Mouse (Mus musculus): ENCODE data around the gene Cox5a. TPM values are rescaled to one million over a fixed set of nuclear protein-coding genes. Genes with fewer than 3 reads are reported as not detected.

The Cox5a gene
- polyA plus RNA-seq, 1 experiment from 2014 or later: 833 TPM

DNA sequence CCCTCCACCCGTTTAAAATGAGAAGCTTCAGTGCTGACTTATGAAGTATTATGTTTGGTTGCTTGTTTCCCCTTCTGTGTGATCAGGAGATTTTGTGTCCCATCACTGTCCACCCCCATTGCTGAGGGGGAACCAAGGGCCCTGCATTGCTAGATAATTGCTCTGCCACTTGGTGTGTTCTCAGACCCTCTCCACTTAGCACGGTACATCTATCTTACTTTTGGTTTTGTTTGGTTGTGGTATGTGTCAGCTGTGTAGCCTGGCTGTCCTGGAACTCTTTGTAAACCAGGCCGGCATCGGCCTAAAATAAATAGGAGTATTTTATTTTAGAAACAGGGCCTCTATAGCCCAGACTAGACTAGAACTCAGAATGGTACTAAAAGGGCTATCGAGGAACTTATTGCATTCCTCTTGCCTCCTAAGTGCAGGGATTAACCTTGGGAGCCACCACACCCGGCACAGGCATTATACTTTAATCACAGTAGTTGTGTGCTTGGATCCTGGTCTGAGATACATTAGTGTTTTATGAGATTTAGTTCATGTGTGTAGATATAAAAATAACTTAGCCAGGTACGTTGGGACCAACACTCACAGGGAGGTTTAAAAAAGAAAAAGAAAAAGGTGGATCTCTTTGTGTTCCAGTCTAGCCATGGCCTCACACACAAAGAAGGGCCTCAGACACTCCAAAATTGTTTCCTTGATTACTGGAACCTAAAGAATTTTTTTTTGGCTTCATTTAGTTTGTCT, 1.2 kb downstream of the Cox5a start:
- Histone ChIP-seq H3K4me3 (ENCODE audit: low read depth, low read length) (peak overlapping the region; percentile 96), H3K9ac (ENCODE audit: low read depth, low read length) (peak overlapping the region; percentile 99), H3K4me2 (ENCODE audit: low read length) (peak overlapping the region; percentile 66), H3K9me3 (replicated peaks; ENCODE audit: control insufficient read depth, low read length, poor library complexity, severe bottlenecking) (no peaks in the 10 kb centered on the region), H3K36me3 (ENCODE audit: control insufficient read depth, insufficient read depth, low read length) (no peaks in the 10 kb centered on the region), H3K4me1 (ENCODE audit: control insufficient read depth, insufficient read depth, low read length) (peaks cover 39% of the 10 kb centered on the region), H3K27ac (ENCODE audit: low read length) (no peak overlapping the region), H3K27me3 (ENCODE audit: control insufficient read depth, insufficient read depth, low read depth, low read length) (no peaks in the 10 kb centered on the region)
- 37% methylated on average over 7 of the region's 7 CpGs for WGBS
- no peak for ATAC-seq

DNA sequence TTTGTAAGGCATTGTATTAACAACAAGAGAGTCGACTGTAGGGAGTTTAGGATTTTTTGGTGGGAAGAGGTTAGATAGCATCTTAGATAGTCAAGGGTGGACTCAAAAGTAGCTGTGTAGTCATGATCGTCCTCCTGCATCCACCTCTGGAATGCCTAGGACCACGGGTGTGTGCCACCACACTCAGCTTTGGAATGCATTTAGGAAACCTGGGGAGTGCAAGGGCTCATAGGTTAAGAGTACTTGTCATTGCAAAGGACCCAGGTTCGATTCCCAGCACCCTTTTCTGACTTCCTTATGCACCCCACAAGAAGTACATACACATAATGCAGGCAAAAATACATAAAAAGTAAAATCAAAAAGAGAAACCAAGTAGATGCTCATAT, 1.8 kb downstream of the Cox5a start:
- H3K27ac ChIP-seq (ENCODE audit: low read length): no peak overlapping the region
- no peaks in the 10 kb centered on the region for H3K36me3 ChIP-seq (ENCODE audit: control insufficient read depth, insufficient read depth, low read length)
- peaks cover 39% of the 10 kb centered on the region for H3K4me1 ChIP-seq (ENCODE audit: control insufficient read depth, insufficient read depth, low read length)
- H3K4me2 ChIP-seq (ENCODE audit: low read length): peak overlapping the region; percentile 66
- H3K9ac ChIP-seq (ENCODE audit: low read depth, low read length): peak overlapping the region; percentile 99; the same call in 1 of the 2 replicates
- H3K27me3 ChIP-seq (ENCODE audit: control insufficient read depth, insufficient read depth, low read depth, low read length): no peaks in the 10 kb centered on the region
- 82% methylated on average over 4 of the region's 4 CpGs for WGBS
- H3K4me3 ChIP-seq (ENCODE audit: low read depth, low read length): peak overlapping the region; percentile 96; the same call in 1 of the 2 replicates
- no peaks in the 10 kb centered on the region for H3K9me3 ChIP-seq (replicated peaks; ENCODE audit: control insufficient read depth, low read length, poor library complexity, severe bottlenecking)
- no peak for ATAC-seq

DNA sequence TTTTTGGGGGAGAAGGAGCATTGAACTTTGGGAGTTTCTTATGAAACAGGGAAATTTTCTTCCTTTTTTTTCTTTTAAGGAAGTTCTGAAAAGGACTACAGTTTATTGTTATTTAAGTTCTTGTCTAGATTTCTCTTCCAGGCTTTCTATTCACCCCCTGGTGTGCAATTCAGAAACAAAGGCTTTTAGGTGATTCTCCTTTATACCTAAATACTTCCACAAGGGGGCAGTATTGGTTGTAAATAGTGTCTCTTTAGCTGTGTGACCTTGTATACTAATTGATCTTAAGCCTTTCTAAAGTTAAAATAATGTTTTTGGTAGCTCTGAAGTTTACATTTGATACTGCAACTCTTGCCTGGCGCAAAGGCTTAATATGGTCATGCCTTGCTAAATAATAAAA, 2.7 kb downstream of the Cox5a start:
- H3K4me1 ChIP-seq (ENCODE audit: control insufficient read depth, insufficient read depth, low read length): peaks cover 39% of the 10 kb centered on the region
- H3K4me2 ChIP-seq (ENCODE audit: low read length): no peak overlapping the region
- H3K4me3 ChIP-seq (ENCODE audit: low read depth, low read length): no peak overlapping the region
- whole genome bisulfite sequencing: 97% methylated on average over 1 of the region's 1 CpGs
- H3K27me3 ChIP-seq (ENCODE audit: control insufficient read depth, insufficient read depth, low read depth, low read length): no peaks in the 10 kb centered on the region
- no peaks in the 10 kb centered on the region for H3K9me3 ChIP-seq (replicated peaks; ENCODE audit: control insufficient read depth, low read length, poor library complexity, severe bottlenecking)
- no peaks in the 10 kb centered on the region for H3K36me3 ChIP-seq (ENCODE audit: control insufficient read depth, insufficient read depth, low read length)
- H3K9ac ChIP-seq (ENCODE audit: low read depth, low read length): no peak overlapping the region
- ATAC-seq: no peak
- H3K27ac ChIP-seq (ENCODE audit: low read length): no peak overlapping the region

DNA sequence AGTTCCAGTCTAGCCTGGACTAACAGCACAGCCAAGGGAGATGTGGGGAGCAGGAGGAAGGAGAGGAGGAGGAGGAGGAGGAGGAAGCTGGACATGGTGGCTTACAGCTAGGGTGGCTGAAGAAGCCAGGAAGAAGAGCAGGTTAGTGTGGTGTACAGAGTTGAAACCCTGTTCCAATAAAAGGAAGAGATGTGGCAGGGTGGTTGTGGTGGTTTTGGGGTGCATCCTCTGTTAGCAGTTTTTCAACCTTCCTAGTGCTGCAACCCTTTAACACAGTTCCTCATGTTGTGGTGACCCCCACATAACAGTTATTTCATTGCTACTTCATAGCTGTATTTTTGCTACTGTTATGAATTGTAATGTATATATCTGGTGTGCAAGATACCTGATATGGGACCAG, 3.4 kb downstream of the Cox5a start:
- Histone ChIP-seq H3K9ac (ENCODE audit: low read depth, low read length) (0 out of 2 replicates have a peak overlapping the region, but pooled peaks have one; percentile 44), H3K4me2 (ENCODE audit: low read length) (no peak overlapping the region), H3K27me3 (ENCODE audit: control insufficient read depth, insufficient read depth, low read depth, low read length) (no peaks in the 10 kb centered on the region), H3K27ac (ENCODE audit: low read length) (no peak overlapping the region), H3K36me3 (ENCODE audit: control insufficient read depth, insufficient read depth, low read length) (no peaks in the 10 kb centered on the region), H3K9me3 (replicated peaks; ENCODE audit: control insufficient read depth, low read length, poor library complexity, severe bottlenecking) (no peaks in the 10 kb centered on the region), H3K4me1 (ENCODE audit: control insufficient read depth, insufficient read depth, low read length) (peaks cover 39% of the 10 kb centered on the region), H3K4me3 (ENCODE audit: low read depth, low read length) (no peak overlapping the region)
- ATAC-seq: no peak

DNA sequence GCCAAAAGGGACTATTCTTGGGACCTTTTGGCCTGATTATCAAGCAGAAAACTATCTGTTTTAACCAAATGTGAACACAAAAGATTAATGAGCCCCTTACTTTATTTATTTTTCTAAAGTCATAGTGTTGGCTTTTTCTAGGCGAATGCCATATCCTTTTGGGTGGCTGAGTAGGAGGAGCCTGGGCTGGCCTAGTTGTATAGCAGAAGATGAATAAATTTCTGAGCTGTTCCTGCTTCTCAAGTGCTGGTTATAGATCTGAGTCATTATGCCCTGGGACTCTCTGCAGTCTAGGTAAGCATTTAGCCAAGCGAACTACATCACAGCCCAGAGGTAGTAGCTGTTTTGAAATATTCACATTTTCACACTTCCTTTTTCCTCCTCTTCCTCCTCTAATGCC, 4.4 kb downstream of the Cox5a start:
- Histone ChIP-seq H3K27me3 (ENCODE audit: control insufficient read depth, insufficient read depth, low read depth, low read length) (no peaks in the 10 kb centered on the region), H3K4me3 (ENCODE audit: low read depth, low read length) (no peak overlapping the region), H3K9ac (ENCODE audit: low read depth, low read length) (no peak overlapping the region), H3K36me3 (ENCODE audit: control insufficient read depth, insufficient read depth, low read length) (0 out of 2 replicates have a peak, but pooled peaks cover 2% of the 10 kb centered on the region), H3K4me2 (ENCODE audit: low read length) (no peak overlapping the region), H3K9me3 (replicated peaks; ENCODE audit: control insufficient read depth, low read length, poor library complexity, severe bottlenecking) (no peaks in the 10 kb centered on the region), H3K4me1 (ENCODE audit: control insufficient read depth, insufficient read depth, low read length) (peaks cover 36% of the 10 kb centered on the region), H3K27ac (ENCODE audit: low read length) (no peak overlapping the region)
- ATAC-seq: no peak
- WGBS: 87% methylated on average over 2 of the region's 2 CpGs

DNA sequence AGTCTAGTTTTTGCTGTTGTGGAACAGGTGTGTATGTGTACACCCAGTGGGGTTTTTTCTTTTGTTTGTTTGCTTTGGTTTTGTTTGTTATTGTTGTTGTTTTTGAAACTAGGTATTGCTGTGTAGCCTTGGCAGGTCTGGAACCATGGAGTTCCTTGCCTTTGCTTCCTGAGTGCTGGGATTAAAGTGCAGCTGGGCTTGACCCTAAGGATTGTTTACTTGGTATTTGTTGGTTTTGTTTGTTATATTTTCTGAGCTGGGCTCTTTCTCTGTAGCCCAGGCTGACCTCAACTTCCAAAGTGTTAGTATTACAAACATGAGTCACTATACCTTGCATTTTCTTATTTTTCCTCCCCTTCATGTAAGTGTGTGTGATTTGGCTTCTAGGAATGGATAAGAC, 5.4 kb downstream of the Cox5a start:
- no peak for ATAC-seq

DNA sequence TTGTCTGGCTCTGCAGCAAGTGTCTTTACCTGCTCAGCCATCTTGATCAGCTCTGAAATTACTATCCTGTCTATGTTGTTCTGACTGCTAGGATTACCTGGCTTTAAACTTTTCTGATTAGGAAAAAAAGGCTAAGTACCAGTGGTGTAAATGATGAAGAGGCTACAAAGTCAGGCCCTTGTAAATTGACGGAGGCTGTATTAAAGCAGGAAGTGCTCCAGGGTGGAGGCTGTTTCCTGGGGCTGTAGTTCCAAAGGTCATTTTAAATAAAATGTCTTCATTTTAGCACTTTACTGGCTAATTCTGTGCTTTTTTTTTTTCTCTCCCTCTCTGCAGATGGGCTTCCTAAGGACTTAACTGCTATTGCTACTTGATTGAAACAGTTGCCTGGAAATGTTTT, 10.9 kb downstream of the Cox5a start:
- H3K4me2 ChIP-seq (ENCODE audit: low read length): no peak overlapping the region
- H3K9ac ChIP-seq (ENCODE audit: low read depth, low read length): no peak overlapping the region
- H3K36me3 ChIP-seq (ENCODE audit: control insufficient read depth, insufficient read depth, low read length): peaks cover 10% of the 10 kb centered on the region
- no peaks in the 10 kb centered on the region for H3K9me3 ChIP-seq (replicated peaks; ENCODE audit: control insufficient read depth, low read length, poor library complexity, severe bottlenecking)
- H3K4me1 ChIP-seq (ENCODE audit: control insufficient read depth, insufficient read depth, low read length): peaks cover 3% of the 10 kb centered on the region
- H3K27ac ChIP-seq (ENCODE audit: low read length): no peak overlapping the region
- ATAC-seq: no peak
- WGBS: 92% methylated on average over 1 of the region's 1 CpGs
- H3K4me3 ChIP-seq (ENCODE audit: low read depth, low read length): no peak overlapping the region
- H3K27me3 ChIP-seq (ENCODE audit: control insufficient read depth, insufficient read depth, low read depth, low read length): no peaks in the 10 kb centered on the region

More for the DNA sequence above, 5.4 kb downstream of the Cox5a start:
- Histone ChIP-seq H3K4me1 (ENCODE audit: control insufficient read depth, insufficient read depth, low read length) (peaks cover 35% of the 10 kb centered on the region), H3K27me3 (ENCODE audit: control insufficient read depth, insufficient read depth, low read depth, low read length) (no peaks in the 10 kb centered on the region), H3K4me2 (ENCODE audit: low read length) (no peak overlapping the region), H3K9ac (ENCODE audit: low read depth, low read length) (no peak overlapping the region), H3K9me3 (replicated peaks; ENCODE audit: control insufficient read depth, low read length, poor library complexity, severe bottlenecking) (no peaks in the 10 kb centered on the region), H3K4me3 (ENCODE audit: low read depth, low read length) (no peak overlapping the region), H3K27ac (ENCODE audit: low read length) (no peak overlapping the region), H3K36me3 (ENCODE audit: control insufficient read depth, insufficient read depth, low read length) (0 out of 2 replicates have a peak, but pooled peaks cover 2% of the 10 kb centered on the region)

DNA sequence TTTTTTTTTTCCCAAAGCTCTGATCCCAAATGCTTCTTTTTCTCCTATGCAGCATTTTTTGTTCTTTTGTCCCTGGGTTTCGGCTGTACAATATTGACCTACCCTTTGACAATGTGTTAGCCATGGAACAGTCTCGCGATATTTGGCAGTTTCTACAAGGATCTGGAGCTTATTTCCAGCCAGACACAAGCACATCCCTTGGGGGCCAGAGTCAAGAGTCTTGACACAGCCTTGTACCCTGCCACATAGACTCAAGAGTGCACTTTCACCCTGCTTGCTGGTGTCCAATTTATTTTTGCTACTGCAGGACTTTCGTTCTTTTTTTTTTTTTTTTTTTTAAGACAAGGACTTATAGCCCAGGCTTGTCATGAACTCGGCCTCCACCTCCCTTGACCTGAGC, 15.3 kb downstream of the Cox5a start:
- no peak overlapping the region for H3K4me3 ChIP-seq (ENCODE audit: low read depth, low read length)
- H3K9ac ChIP-seq (ENCODE audit: low read depth, low read length): no peak overlapping the region
- no peaks in the 10 kb centered on the region for H3K9me3 ChIP-seq (replicated peaks; ENCODE audit: control insufficient read depth, low read length, poor library complexity, severe bottlenecking)
- no peak overlapping the region; the same call in 1 of the 2 replicates for H3K4me2 ChIP-seq (ENCODE audit: low read length)
- H3K27ac ChIP-seq (ENCODE audit: low read length): no peak overlapping the region
- H3K27me3 ChIP-seq (ENCODE audit: control insufficient read depth, insufficient read depth, low read depth, low read length): no peaks in the 10 kb centered on the region
- ATAC-seq: no peak
- peaks cover 15% of the 10 kb centered on the region for H3K36me3 ChIP-seq (ENCODE audit: control insufficient read depth, insufficient read depth, low read length)
- H3K4me1 ChIP-seq (ENCODE audit: control insufficient read depth, insufficient read depth, low read length): peaks cover 15% of the 10 kb centered on the region
- WGBS: 89% methylated on average over 5 of the region's 5 CpGs

DNA sequence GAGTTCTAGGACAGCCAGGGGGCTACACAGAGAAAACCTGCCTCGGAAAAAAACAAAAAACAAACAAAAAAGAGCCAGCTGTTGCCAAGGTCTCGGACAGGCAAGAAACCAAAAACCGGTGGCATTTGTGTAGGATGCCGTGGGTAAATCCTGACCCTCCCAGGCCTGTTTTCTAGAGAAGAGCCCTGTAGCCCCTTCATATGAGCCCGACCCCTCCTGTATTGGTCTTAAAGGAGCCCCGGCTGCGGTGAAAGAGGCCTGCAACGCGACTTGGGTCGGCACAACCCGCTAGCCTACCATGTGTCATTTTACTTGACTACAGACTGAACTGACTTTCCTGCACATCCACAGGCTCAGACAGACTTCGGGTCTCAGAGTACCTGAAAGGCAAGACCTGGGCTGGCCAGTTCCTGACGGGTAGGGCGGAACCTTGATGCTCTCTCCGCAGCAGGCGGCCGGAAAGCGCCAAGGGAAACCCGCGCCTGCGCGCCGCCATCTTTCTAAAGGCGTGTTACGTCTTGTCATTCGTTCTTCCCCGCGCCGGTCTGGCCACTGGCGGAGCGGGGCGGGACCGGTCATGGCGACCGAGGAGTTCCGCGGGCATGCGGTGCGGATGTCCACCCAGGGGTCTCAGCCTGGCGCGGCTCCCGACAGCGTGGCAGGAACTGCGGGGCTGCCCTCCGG, 16.1 kb downstream of the Cox5a start, which contains the start of gene Fam219b:
TSS of gene Fam219b (plus strand) at position 485 of the 684 bp plus-strand sequence.
- H3K27me3 ChIP-seq (ENCODE audit: control insufficient read depth, insufficient read depth, low read depth, low read length): no peaks in the 10 kb centered on the region
- H3K27ac ChIP-seq (ENCODE audit: low read length): peak within 1 kb of the TSS; percentile 93
- peaks cover 12% of the 10 kb centered on the region for H3K36me3 ChIP-seq (ENCODE audit: control insufficient read depth, insufficient read depth, low read length)
- H3K4me2 ChIP-seq (ENCODE audit: low read length): peak within 1 kb of the TSS; percentile 81
- H3K4me3 ChIP-seq (ENCODE audit: low read depth, low read length): peak within 1 kb of the TSS; percentile 95
- peaks cover 17% of the 10 kb centered on the region for H3K4me1 ChIP-seq (ENCODE audit: control insufficient read depth, insufficient read depth, low read length)
- peak within 1 kb of the TSS; percentile 94 for H3K9ac ChIP-seq (ENCODE audit: low read depth, low read length)
- ATAC-seq: peak; percentile 90
- no peaks in the 10 kb centered on the region for H3K9me3 ChIP-seq (replicated peaks; ENCODE audit: control insufficient read depth, low read length, poor library complexity, severe bottlenecking)
- WGBS: 3% methylated on average over 34 of the region's 45 CpGs

All from midbrain, embryonic 16.5 days (tissue).